Mouse (Mus musculus): ENCODE measurements around the gene Rfx1. TPM values are rescaled to one million over a fixed set of nuclear protein-coding genes. Genes with fewer than 3 reads are reported as not detected.

Rfx1 gene
- polyA plus RNA-seq, 1 experiment from 2014 or later: 11.3 TPM

DNA sequence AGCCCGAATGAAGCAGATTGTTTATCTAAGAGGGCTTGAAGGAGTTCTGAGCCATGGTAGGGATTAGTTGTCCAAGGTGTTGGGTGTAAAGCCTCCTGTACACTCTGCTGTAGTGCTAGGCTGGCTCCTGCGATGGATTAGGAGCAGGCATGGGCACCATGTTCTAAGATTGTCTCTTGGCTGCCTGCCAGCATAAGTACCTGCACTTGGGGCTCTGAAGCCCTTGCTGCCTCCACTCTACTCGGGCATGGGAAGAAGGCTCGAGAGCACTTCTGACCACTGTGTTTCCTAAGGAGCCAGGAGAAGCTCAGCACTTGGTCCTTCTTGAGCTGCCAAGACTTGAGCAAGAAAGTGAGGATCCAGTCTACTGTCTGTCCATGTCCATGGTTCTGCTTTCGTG, 12.6 kb downstream of the Rfx1 start:
- 88% methylated on average over 5 of the region's 5 CpGs for WGBS
- H3K36me3 ChIP-seq: peaks cover 94% of the 10 kb centered on the region
- no peaks in the 10 kb centered on the region for H3K27me3 ChIP-seq (ENCODE audit: low read depth, poor library complexity, severe bottlenecking)
- H3K4me1 ChIP-seq: peaks cover 28% of the 10 kb centered on the region
- H3K4me3 ChIP-seq: no peak overlapping the region
- DNase-seq (ENCODE audit: low spot score): no peak
- H3K9me3 ChIP-seq (replicated peaks): no peaks in the 10 kb centered on the region
- H3K27ac ChIP-seq: no peak overlapping the region

DNA sequence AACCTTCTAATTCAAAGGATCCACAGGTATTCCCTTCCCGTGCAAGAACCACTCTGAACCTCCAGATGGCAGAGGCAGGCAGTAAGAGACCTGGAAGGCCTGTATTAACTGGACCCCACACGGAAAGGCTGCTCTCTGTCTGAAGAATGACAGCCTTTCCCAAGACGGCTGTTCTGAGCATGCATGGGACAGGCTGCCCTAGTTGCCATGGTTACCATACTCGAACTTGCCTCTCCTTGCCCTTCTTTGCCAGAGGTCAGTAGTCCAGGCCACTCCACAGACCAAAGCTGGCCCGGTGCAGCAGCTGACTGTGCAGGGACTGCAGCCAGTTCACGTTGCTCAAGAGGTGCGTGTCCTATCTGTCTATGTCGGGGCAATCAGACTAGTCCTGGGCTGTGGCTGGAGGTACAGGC, 17.2 kb downstream of the Rfx1 start:
- Histone ChIP-seq H3K4me3 (no peak overlapping the region), H3K27ac (no peak overlapping the region), H3K9me3 (replicated peaks) (no peaks in the 10 kb centered on the region), H3K27me3 (ENCODE audit: low read depth, poor library complexity, severe bottlenecking) (no peaks in the 10 kb centered on the region), H3K4me1 (peaks cover 16% of the 10 kb centered on the region), H3K36me3 (peaks cover 95% of the 10 kb centered on the region)
- DNase-seq (ENCODE audit: low spot score): no peak
- WGBS: 22% methylated on average over 8 of the region's 8 CpGs

DNA sequence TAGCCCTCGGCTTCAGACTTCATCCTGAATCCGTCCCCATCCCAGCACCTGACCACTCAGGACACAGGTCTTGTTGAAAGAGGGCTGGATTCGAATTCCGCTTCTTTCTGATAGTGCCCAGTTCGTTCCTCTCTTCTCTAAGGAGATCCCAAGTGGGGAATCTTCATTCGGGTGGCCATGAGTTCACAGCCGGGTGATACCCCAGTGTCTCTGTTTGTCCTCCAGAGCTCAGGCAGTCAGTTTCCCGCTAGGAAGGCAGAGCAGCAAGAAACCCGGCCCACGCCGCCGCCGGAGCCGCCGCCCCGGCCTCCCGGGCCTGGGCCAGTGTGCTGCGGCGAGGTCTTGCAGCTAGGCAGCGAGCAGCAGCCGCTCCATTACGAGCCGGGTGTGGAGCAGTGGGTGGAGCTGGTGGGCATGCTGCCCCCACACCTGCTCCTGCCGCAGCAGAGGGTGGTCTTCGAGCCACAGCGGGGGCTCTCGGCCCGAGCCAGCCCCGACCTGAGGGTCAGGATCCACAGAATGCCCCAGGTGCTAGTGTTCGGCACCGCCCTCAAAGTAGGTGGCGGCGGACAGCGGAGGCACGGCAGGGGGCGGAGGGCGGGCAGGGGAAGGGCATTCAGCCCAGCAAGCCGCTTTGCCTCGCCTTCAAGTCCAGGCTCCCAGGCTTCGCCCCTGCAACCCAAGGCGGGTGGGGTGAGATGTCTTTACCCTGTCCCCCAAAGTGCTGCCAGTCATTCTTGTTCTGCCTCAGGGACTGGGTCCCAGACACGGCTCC, 17.9 kb downstream of the Rfx1 start:
- H3K4me3 ChIP-seq: 0 out of 2 replicates have a peak overlapping the region, but pooled peaks have one; percentile 15
- DNase-seq (ENCODE audit: low spot score): no peak
- no peaks in the 10 kb centered on the region for H3K9me3 ChIP-seq (replicated peaks)
- peaks cover 98% of the 10 kb centered on the region for H3K36me3 ChIP-seq
- peaks cover 16% of the 10 kb centered on the region for H3K4me1 ChIP-seq
- H3K27ac ChIP-seq: 0 out of 2 replicates have a peak overlapping the region, but pooled peaks have one; percentile 15
- 34% methylated on average over 42 of the region's 42 CpGs for WGBS
- no peaks in the 10 kb centered on the region for H3K27me3 ChIP-seq (ENCODE audit: low read depth, poor library complexity, severe bottlenecking)

DNA sequence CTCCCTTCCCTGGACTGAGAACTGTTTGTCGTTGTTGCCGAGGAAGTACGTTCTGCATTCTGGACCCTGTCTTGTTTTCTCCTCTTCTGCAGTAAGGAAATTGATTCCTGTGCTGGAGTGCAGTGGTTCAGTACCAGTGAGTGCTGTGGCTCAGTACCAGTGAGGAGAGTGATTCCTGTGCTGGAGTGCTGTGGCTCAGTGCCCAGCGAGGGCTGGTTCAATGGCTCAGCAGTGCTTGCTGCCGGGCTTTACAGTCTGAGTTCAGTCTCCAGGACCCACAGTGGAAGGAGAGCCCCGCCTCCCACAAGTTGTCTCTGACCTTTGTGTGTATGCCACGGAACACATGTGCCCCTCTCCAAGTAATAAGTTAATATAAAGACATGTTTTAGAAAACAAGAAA, 20.5 kb downstream of the Rfx1 start:
- no peak overlapping the region for H3K27ac ChIP-seq
- H3K4me3 ChIP-seq: no peak overlapping the region
- H3K27me3 ChIP-seq (ENCODE audit: low read depth, poor library complexity, severe bottlenecking): no peaks in the 10 kb centered on the region
- peaks cover 100% of the 10 kb centered on the region for H3K36me3 ChIP-seq
- no peaks in the 10 kb centered on the region for H3K9me3 ChIP-seq (replicated peaks)
- H3K4me1 ChIP-seq: peaks cover 16% of the 10 kb centered on the region
- no peak for DNase-seq (ENCODE audit: low spot score)
- WGBS: 90% methylated on average over 7 of the region's 7 CpGs

DNA sequence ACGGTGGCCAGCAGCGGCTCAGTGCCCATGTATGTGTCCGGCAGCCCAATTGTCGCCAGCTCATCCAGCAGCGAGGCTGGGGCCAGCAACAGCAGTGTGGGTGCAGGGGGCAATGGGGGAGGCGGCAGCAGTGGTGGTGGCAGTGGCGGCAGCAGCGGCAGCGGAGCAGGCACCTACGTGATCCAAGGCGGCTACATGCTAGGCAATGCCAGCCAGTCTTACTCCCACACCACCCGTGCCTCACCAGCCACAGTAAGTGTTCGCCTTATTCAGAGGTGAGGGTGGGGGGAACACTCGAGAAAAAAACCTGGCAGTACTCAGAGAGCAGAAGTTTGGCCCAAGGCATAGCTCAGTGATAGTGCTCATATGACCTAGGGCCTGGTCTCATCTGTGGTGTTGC, 21.2 kb downstream of the Rfx1 start:
- Histone ChIP-seq H3K27me3 (ENCODE audit: low read depth, poor library complexity, severe bottlenecking) (no peaks in the 10 kb centered on the region), H3K27ac (no peak overlapping the region; the same call in 1 of the 2 replicates), H3K4me1 (peaks cover 16% of the 10 kb centered on the region), H3K9me3 (replicated peaks) (no peaks in the 10 kb centered on the region), H3K36me3 (peaks cover 100% of the 10 kb centered on the region), H3K4me3 (no peak overlapping the region)
- DNase-seq (ENCODE audit: low spot score): no peak
- WGBS: 96% methylated on average over 14 of the region's 14 CpGs

DNA sequence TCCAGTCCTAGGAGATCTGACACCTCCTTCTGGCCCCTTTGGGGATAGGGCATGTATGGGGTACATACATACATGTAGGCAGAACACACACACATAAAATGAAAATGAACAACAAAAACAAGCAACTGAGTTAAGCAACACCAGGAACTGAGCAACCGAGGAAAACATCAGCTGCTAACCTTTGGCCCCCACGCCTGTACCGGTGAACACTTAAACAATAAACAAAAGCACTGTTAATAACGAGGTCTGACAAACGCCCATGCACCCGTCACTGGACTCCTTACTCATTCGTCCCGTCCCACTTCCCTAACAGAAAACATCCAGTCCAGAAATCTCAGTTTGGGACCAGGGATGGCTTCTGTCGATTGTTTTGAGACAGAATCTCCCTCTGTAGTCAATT, 22.6 kb downstream of the Rfx1 start:
- whole genome bisulfite sequencing: 90% methylated on average over 9 of the region's 9 CpGs
- H3K9me3 ChIP-seq (replicated peaks): no peaks in the 10 kb centered on the region
- H3K4me3 ChIP-seq: no peak overlapping the region
- H3K36me3 ChIP-seq: peaks cover 100% of the 10 kb centered on the region
- H3K27ac ChIP-seq: no peak overlapping the region
- H3K27me3 ChIP-seq (ENCODE audit: low read depth, poor library complexity, severe bottlenecking): no peaks in the 10 kb centered on the region
- DNase-seq (ENCODE audit: low spot score): no peak
- peaks cover 8% of the 10 kb centered on the region for H3K4me1 ChIP-seq

DNA sequence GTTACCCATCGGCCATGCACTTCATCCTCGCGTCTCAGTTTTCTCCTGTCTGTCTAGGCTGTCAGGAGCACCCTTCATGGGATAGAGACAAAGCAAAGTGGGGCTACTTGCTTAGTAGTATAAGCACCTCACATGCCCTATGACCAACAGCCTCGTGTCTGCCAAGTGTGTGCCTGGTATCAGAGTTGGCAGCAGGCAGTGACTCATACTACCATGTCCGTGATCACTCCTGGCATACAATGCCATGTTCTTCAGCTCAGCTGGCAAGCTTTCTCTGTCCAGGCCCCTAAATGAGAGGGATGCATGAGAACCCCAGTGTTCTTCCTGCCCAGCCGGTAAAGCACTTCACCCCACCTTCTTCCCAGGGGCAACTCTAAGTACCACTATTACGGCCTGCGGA, 24.0 kb downstream of the Rfx1 start:
- Histone ChIP-seq H3K27ac (no peak overlapping the region), H3K9me3 (replicated peaks) (no peaks in the 10 kb centered on the region), H3K4me3 (no peak overlapping the region), H3K4me1 (no peaks in the 10 kb centered on the region), H3K27me3 (ENCODE audit: low read depth, poor library complexity, severe bottlenecking) (no peaks in the 10 kb centered on the region), H3K36me3 (peaks cover 100% of the 10 kb centered on the region)
- 91% methylated on average over 8 of the region's 8 CpGs for WGBS
- DNase-seq (ENCODE audit: low spot score): no peak

DNA sequence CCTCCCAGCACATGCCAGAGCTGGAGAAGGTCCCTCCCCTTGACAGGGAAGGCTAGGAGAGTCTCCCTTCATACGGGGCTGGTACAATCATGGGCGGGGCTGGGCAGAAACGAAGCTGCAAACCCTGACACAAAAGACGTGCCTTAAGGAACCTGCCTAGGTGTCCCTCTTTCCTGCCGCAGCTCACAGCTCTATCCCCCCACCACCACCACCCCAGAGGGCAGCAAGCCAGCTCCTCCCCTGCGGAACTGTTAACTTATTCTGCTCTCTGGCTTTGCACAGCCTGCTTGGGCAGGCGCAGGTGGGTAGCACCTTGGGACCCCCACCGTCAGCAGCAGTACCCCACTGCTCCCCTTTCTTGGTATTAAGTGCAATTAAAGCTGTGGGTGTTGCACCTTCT, 29.4 kb downstream of the Rfx1 start:
- no peak for DNase-seq (ENCODE audit: low spot score)
- Histone ChIP-seq H3K4me1 (no peaks in the 10 kb centered on the region), H3K27me3 (ENCODE audit: low read depth, poor library complexity, severe bottlenecking) (no peaks in the 10 kb centered on the region), H3K27ac (0 out of 2 replicates have a peak overlapping the region, but pooled peaks have one; percentile 2), H3K9me3 (replicated peaks) (no peaks in the 10 kb centered on the region), H3K36me3 (peaks cover 100% of the 10 kb centered on the region), H3K4me3 (no peak overlapping the region)
- 81% methylated on average over 8 of the region's 8 CpGs for WGBS

DNA sequence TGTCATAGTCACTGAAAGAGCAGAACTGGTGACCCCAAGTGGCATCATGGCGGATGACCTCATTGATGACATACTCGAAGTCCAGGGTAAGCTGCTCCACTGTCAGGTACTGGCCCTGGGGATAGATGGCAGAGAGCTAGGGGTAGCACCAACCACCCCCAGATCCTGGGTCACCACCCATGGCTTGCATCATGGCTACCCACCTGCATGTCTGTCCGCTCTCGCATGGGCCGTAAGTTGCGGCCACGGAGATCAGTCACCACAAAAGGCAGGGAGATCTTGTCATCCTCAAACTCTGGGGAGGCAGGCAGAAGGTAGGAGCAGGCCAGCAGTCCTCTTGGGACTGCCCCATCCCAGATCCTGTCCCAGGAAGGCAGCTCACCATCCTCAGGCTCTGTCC, 31.7 kb downstream of the Rfx1 start:
- no peak for DNase-seq (ENCODE audit: low spot score)
- no peak overlapping the region for H3K27ac ChIP-seq
- no peak overlapping the region for H3K4me3 ChIP-seq
- H3K36me3 ChIP-seq: peaks cover 98% of the 10 kb centered on the region
- WGBS: 94% methylated on average over 7 of the region's 7 CpGs
- H3K4me1 ChIP-seq: peaks cover 8% of the 10 kb centered on the region
- no peaks in the 10 kb centered on the region for H3K27me3 ChIP-seq (ENCODE audit: low read depth, poor library complexity, severe bottlenecking)
- H3K9me3 ChIP-seq (replicated peaks): no peaks in the 10 kb centered on the region

DNA sequence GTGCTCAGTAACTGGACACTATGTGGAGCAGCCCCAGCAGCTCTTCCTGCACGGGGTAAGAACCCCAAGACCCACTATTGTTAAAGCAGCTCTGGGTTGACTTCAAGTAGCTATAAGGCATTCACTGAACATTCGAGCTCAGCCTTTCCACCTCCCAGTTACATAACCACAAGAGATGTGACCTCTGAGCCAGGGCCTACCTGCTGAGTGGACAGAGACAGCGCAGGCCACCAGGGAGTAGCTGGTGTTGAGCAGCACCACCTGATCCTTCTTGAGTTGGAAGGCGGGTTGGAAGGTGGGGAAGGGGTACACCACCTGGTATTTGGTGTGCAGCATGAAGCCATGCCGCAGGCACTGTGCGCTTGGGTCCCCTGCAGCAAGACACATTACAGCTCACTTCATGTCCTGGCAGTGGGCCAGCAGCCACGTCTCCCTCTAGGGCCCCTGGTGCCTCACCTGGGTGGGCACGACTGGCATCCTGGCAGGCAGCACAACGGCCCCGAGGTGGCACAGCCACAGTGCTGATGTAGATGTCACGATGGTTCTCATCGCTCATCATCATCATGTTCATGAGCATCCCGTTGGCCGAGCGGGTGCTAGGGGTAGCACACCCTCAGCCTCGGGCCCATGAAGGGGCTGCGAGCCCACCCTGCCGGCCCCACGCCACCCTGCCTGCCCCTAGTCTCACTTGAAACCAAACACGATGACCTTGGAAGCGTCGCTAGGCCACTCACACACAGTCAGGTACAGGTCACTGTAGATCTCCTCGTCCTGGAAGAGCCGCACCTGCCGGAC, 35.0 kb downstream of the Rfx1 start:
- Histone ChIP-seq H3K36me3 (peaks cover 65% of the 10 kb centered on the region), H3K9me3 (replicated peaks) (no peaks in the 10 kb centered on the region), H3K27ac (no peak overlapping the region), H3K4me1 (peaks cover 29% of the 10 kb centered on the region), H3K27me3 (ENCODE audit: low read depth, poor library complexity, severe bottlenecking) (no peaks in the 10 kb centered on the region), H3K4me3 (no peak overlapping the region; the same call in 1 of the 2 replicates)
- DNase-seq (ENCODE audit: low spot score): no peak
- WGBS: 94% methylated on average over 25 of the region's 25 CpGs

DNA sequence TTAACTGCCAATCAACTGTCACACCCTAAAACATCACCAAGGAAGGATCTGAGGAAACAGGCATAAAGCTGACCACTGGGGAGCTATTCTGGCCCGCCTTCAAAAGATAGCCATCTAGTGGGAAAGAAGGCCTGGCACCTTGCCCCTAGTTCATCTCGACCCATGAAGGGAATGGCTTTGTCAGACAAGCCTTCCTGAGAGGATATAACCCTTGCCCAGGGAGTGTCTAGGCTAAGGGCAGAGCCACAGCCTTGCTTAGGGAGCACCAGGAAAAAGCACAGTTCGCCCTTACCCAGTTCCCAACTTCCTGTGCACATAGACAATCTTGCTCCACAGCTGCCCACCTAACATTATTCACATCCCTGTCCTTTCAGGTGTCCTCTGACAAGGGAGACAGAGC, 37.0 kb downstream of the Rfx1 start:
- no peak for DNase-seq (ENCODE audit: low spot score)
- Histone ChIP-seq H3K27ac (peak overlapping the region; percentile 99), H3K36me3 (peaks cover 46% of the 10 kb centered on the region), H3K4me3 (peak overlapping the region; percentile 79), H3K27me3 (ENCODE audit: low read depth, poor library complexity, severe bottlenecking) (no peaks in the 10 kb centered on the region), H3K4me1 (peaks cover 29% of the 10 kb centered on the region), H3K9me3 (replicated peaks) (no peaks in the 10 kb centered on the region)
- WGBS: 62% methylated on average over 3 of the region's 3 CpGs

DNA sequence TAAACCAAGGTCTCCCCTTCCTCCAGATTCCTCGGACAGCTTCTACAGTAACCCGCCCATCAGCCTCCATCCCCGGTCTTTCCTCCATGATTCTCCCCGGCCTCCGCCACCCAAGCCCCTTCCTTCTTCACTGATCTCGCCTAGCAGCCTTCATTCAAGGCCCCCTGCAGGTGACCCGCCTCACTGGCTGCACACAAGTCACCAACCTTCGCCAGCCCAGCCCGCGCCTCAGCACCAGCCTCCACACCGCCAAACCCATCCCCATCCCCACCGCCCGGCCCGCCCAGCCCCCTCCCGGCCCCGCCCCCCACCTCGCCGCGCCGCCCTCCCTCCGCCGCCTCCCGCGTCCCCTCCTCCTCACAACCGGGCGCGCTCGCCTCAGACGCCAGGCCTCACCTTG, 37.6 kb downstream of the Rfx1 start:
- Histone ChIP-seq H3K4me3 (peak overlapping the region; percentile 79), H3K36me3 (peaks cover 40% of the 10 kb centered on the region), H3K27ac (peak overlapping the region; percentile 99), H3K27me3 (ENCODE audit: low read depth, poor library complexity, severe bottlenecking) (no peaks in the 10 kb centered on the region), H3K9me3 (replicated peaks) (no peaks in the 10 kb centered on the region), H3K4me1 (peaks cover 29% of the 10 kb centered on the region)
- DNase-seq (ENCODE audit: low spot score): peak; percentile 89
- WGBS: under 1% methylated on average over 28 of the region's 29 CpGs

Data from limb, embryonic 10.5 days (tissue).